Mouse (Mus musculus) brain, embryonic 14.5 days (tissue): ENCODE data around the gene Nfam1.

Experiments used
- CTCF ChIP-seq: fragments of 200-500 bp; IDR thresholded peaks from 2 replicates; pipeline ENCODE4 v1.5.1; 2012; ENCODE audit warnings: inconsistent platforms, mild to moderate bottlenecking, moderate library complexity, borderline replicate concordance; ENCODE audit not compliant: insufficient read depth, insufficient read length; ENCODE audit errors: extremely low read depth
- POLR2A ChIP-seq: fragments of 200-500 bp; IDR thresholded peaks from 2 replicates; pipeline ENCODE4 v1.6.1; 2012; ENCODE audit warnings: mild to moderate bottlenecking, inconsistent platforms, borderline replicate concordance; ENCODE audit not compliant: poor library complexity, insufficient read depth, insufficient read length, severe bottlenecking; ENCODE audit errors: extremely low read depth

- no peak for TF ChIP-seq POLR2A
- no peak for TF ChIP-seq CTCF
Measured at GRCm38 (mm10) chr15:82956721-82957120, 76.4 kb downstream of the Nfam1 start.
